Mouse (Mus musculus) MEL-GATA-1-ER (cell line): Measurements from ENCODE around the gene Sv2c.
A peak's percentile ranks its signal among the peaks of the same experiment; 100 is the strongest.
"Not testable (repeated sequence)": the region's sequence is repeated elsewhere in the genome, so short reads cannot be mapped to it uniquely, and the experiment has no call there.

Experiments used
- DNase-seq: peaks from one replicate; pipeline ENCODE4 v3.0.0-alpha.2; 2012; ENCODE audit warnings: low read depth; ENCODE audit errors: extremely low read depth

The Sv2c gene

DNA sequence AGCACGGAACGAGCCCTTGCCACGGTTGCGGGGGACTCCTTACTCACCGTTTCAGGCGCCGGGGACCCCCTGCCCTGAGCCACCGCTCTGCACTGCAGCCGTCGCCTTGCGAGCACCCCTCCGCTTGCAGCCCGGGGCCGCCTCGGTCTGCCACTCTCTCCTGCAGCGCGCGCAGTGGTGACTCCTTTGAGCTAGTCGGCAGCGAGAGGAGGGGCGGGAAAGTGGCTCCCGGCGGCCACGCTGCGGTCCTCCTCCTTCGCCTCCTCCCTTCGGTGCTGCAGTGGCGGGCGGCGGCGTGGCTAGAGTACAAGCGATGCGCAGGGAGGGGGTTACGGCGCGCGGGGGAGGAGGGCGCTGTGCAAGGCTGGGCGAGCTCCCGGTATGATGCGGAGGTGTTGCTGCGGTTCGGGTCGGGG is at the start of gene Sv2c:
Gene Sv2c, minus strand, starts transcription at position 177 of the 416 bp plus-strand sequence.
- no peak for DNase-seq

DNA sequence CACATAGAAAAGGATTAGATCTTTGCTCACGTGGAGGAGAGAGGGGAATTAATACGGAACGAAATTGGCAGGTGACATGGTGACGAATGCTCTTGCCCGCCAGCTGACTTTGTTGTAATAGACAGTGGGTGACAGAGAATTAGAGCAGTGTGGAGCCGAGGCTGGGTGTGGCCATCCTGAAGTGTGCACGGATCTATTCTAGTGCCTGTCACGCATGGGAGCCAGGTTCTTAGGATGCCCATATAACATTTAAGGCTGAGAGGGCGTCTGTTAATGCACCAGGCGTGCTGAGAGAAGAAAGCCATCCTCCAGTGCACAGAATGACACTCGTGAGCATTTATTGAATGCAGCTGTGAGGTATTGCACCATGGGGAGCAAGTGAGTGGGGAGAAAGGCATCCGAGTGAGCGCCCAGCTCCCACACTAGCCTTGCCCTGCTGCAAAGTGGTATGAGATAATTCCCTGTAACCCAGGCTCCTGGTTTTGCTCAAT is 48.3 kb upstream of the Sv2c start:
- DNase-seq, result no peak

DNA sequence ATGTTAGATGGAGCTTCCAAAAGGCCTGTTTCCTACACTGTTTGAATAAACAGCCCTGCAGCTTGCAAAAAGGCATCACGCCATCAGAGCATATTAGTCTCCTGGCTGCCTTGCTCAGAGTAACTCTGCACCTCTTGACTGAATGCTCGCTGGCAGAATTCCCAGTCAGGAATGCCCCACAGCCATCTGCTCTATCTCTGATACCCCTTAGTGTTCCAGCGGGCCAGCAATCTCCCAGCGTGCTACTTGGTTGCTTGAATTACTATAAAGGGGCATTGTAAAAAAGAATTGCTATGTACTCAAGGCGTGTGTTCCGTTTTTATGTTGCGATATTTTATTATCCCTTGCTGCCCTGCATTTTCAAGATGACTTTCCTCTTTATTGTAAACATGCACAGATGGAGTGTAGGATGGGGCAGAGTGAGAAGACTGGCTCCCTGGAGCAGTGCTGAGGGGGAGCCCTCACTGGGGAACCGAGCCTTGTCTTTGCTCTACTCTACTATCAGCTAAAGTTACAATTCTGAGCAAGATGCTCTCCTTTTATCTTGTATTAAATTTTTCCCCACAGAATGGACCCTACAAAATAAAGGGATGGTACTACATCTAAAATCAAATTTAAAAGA is 43.3 kb upstream of the Sv2c start:
- no peak for DNase-seq

DNA sequence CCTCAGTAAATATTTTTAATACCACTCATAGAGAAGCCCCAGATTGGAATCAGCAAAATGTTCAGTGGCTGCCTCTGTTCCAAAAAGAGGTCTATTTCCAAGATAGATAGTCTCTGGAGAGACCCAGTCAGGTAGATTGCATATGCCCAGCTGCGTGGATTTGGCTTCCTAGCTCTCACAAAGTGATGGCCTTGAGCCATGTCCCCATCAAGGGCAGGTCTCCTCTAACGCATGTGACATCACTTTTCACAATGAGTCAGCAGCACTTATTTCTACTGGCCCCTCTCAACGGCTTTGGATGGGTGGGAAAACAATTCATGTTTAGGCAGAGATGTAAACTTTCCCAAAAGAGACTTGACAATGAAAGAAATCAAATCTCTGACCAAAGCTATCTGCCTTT is 41.3 kb upstream of the Sv2c start:
- DNase-seq, result no peak

DNA sequence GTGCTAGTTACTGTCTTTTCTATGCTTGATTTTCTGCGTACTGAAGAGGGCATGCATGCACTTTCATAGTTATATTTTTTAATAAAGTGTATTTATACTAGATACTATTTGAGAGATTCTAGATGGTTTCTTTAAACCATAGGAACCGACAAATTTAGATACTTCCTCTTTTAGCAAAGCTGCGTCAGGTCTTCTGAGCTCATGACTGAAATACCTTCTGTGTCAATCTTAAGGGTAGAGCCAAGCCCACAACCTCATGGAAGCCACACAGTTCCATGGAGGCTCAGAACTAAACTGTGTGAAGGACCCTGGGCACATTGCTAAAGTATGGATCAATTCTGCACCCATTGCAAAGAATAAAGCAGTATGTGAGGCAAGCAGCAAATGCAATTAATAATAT is 39.9 kb upstream of the Sv2c start:
- no peak for DNase-seq

DNA sequence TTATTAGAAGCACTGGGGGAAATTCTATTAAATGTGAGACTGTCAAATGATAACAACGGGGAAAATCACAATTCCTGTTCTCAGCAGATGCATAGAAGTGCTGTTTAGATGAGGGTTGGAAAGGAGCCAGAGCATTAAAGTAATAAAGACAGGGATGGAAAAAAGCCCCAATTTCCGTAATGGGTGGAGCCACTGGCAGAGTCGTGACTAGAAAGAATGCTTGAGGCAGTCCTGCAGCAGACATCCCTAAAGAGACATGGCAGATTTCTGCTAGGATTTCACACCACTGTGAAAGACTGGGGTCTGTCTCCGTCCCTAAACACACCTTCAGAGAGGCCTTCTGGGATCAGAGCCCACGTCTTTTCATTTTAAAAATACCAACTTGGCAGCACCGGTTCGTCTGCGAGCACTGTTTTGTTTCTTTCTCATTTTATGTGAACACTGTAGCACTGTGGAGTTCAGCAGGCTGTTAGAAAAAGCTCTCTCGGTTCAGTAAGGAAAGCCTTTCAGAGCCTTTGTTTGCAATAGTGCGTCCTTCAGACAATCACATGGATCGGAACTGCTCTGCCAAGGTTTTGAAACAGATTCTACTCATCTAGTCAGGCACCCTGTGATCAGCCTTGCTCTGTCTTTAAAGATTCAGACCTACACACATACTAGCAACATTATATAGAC is 36.8 kb upstream of the Sv2c start:
- DNase-seq, result no peak

DNA sequence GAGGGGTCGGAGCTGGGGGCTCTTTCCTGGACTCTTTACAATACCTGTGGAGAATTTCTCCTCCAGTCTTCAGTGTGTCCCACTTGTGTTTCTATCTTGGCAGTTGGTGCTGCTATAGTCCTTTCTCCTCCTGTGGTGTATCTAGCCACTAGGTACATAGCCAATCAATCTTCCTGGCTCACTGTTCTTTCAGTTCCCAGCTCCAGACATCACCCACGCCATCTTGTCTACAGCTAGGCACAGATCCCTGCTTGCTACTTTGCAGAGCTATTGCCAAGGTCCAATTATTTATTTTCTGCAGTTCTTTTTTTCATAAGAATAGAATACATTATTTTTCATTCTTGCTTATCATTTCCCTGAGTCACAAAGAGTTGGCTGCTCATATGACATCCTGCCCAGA is 34.2 kb upstream of the Sv2c start:
- no peak for DNase-seq

DNA sequence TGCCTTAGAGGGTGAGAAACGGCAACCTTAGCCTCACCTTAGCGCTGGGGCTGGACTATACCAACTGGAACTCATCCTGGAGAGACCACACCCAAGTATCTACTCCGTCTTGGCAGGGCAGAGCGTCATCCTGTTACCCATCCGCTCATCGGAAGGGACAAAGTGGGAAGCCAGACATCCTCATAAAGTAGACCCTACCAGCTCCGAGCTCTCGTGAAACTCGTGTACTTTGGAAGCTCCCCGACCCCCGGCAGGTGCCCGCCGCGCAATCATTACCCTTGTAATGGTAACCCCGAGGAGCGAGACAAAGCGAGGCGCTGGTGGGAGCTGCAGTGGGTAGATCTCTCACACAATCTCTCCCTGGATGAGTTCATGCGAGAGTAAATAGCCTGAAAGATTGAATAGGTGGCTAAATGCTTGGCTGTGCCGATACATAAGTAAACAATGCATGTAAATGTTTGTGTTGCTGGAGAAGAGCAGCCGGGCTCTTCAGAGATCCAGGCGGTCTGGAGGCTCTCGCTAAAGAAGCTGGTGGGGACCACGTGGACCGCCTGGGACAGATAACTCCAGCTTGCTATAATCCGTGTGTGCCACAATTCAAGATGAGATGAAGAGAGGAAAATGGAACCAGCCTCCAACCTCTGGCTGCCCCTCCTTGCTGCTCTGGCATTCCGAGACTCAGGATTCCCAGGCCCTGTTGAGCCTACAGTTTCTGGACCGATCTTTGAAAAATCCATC is 1.2 kb upstream of the Sv2c start:
- no peak for DNase-seq

DNA sequence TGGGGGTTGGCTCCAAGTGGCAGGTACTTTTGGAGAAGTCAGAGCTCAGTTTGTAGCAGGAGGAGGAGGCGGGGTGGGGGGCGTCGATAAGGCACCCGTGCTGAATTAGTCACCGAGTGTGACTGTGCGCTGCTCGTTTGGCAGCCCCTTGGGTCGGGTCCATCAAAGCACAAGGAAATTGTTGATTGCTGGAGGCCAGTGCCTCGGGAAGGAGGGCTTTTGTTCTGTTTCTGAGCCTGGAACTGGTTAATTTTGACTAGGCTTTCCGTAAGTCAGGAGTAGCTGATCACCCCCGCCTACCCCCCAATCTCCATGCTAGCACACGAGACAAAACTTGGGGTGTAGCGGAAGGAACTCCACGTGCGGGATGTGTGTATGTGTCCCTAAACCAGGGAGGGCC is 456 bp upstream of the Sv2c start:
- DNase-seq, result no peak

DNA sequence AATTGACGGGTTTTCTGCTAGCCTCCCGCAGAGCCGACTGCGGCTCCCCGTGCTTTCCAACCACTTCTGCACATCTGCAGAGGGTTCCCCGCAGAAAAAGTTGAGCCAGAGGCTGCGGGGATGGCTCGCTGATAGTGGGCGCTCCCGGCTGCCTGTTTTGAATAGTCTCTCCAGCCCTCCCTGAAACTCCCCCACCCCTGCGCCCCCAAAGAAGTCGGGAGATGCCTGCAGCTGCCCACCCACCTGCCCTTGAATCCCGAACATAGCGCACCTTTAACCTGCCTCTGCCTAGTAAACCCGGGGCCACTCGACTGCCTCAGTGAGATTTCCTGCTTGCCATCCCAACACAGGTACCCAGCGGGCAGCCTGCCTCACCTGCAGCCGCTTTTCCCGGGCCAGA is 466 bp downstream of the Sv2c start:
- no peak for DNase-seq

DNA sequence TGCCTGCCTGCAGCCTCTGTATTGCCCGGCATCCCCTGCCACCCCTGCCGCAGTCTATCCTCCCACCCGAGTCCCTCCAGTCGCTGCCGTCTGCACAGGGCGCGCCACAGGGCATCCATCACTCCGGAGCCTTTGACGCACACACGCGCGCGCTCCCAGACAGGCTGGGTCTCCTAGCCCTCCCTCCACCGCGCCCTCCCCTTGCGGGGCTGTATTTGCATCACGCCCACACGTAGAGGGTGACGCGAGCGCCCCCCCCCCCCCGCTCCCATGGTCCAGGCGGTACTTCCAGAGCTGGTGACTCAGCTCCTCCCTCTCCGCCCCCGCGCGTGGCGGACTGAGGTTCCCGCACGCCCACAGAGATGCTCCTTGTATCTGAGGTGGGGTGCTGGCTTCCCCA is 1.3 kb downstream of the Sv2c start:
- DNase-seq, result no peak

DNA sequence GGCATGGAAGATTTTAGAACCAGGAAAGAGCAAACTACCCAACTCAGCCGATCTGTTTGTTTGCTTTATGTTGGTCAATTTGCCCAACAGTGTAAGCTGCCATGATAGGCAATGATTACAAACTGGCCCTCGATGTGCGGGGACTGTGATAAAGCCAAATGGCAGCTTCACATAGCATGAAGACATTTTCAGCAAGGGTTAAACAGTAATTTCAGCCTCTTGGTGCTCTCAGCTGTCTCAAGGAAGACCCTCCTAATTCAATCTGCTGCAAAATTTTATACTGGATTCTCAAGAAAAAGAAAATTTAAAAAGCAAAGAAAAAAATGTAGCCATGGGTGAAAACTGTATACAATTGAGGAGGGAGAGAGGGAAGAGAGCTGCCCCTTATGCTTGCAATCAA is 3.3 kb downstream of the Sv2c start:
- no peak for DNase-seq

DNA sequence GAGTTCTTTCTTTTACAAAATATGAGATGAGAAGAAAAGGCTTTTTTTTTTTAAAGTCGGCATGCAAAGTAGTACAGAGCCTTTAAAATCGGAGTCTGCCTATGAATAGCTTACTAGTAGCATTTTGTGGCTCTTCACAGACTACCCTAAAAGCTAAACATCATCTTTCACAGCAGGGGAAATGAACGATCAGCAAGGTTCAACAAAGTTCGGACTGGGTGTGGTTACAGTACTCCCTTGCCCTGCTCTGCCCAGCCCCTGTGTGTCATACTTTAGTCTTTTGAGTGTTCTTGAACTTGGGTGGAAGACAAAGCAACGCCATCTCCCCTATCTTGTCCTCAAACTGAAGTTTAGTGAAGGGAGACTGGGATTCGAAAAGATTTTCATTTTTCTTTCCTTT is 5.7 kb downstream of the Sv2c start:
- DNase-seq, result no peak

DNA sequence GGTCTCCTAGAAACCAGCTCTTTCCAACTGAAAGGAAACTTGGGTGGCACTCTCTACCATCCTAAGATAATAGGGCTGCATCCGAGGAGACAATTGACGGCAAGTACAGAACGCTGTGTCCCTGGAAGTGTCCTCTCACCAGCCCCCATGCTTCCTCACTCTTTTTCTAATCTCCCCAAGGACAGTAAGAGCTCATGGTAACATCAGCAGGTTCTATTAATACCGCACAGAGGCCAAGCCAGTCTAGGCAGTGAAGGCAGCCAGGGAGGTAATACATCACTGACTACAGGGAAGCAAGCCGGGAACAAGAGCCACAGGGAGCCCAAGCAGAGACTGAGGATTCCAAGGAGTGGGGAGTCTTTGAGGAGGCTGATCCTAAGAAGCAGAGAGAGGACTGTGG is 7.4 kb downstream of the Sv2c start:
- no peak for DNase-seq

DNA sequence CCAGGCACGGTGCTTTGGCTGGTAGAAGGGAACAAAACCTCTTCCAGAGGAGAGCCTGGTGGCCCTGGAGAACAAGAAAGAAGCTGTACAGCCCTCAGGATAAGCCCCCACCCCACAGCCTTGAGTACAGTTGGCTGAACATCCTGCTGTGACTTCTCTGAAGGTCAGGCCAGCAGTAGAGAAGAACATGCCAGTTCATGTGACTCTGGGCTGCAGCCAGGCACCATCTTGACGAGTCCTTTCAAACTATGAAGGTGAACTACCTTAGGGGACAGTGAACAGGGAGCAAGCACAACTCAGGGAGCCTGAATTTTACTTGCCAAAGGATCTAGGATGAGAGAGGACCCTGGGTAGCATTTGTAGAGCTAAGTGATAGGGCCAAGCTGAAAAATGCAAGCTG is 19.7 kb downstream of the Sv2c start:
- no peak for DNase-seq

DNA sequence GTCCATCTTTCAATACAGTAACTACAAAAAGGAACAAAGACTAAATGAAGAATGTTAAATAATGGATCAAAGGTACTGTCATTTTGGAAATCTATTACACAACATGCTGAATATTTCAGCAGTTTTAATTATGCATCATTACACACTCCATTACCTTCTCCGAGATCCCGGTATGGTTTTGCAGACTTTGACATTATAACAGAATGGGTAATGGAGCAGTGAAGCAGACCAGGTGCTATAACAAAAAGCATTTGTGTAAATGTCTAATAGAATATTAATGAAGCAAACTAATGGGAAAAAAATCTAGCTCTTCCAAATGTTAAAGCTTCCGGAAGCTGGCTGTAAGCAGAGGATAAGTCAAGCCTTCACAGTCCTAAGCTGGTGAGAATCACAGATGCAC is 21.6 kb downstream of the Sv2c start:
- no peak for DNase-seq

DNA sequence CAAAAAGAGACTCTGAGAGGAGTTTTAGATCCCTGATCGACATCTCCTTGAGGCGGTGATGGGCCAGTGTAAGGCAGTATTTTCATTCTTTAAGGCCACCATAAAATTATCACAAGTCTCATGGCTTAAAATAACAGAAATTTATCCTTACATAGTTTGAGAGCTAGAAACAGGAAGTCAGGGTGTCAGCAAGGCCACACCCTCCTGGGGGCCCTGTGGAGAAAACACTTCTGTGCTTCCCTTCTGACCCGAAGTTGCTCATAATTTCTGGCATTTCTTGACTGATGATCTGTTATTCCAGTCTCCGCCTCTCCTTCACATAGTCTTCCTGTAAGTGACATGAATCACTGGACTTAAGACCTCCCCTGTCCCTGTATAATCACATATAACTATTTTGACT is 26.0 kb downstream of the Sv2c start:
- DNase-seq, result peak; percentile 0

DNA sequence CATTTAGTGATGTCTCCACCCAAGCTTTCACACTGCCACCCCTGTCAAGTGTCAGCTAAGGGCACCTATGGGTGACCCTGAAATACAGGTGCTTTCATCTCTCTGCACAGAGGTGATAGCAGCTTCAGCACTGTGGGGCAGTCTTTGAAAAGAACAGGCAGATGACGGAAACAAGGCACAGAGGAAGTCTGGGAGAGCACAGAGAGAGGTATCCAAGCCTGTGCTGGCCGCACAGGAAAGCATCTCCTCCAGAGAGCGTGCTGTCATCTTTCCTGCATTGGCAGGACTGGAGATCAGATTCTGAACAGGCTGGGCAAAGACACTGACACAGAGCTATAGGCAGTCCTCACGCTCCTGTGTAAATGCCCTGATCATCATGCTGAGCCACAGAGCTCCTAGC is 41.4 kb downstream of the Sv2c start:
- DNase-seq, result no peak

DNA sequence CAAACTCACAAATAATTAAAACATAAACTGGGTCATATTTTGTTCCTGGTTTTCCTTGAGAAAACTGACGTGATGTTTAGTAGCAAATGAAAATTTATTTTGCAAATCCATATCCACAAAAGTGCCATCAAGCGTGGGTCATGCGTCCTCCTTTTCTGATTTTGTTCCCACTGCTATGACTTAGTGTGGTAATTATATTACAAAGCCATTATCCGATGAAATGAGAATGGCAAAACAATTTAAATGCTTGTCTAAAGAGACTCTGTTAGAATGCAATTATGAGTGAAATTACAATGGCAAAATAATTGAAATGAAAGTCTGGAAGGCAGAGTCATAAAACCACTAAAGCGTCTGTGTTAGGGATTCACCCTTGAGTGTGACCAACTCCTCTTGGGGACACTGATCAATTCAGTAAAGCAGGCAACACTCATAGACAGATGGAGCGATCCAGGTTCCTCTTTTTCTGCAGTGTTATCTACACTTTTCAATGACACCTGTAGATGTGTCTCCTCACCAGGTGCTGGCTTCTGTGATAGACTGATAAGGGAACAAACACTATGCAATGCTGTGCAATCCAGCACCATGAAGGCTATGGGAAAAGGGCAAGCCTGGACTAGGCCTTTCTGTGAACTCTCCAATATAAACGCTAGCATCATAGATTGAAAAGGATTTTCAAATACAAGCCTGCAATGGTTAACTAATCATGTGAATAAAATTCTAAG is 46.6 kb downstream of the Sv2c start:
- DNase-seq, result peak; percentile 0

DNA sequence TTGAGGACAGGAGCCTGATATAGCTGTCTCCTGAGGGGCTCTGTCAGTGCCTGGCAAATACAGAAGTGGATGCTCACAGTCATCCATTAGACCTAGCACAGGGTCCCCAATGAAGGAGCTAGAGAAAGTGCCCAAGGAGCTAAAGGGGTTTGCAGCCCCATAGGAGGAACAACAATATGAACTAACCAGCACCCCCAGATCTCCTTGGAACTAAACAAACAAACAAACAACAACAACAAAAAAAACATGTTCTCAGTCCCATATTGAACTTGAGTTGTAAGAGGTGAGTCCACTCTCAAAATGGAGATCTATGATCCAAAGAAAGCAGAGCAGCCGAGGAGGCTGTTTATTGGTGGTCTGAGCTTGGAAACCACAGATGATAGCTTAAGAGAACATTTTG is 50.6 kb downstream of the Sv2c start, which contains the start of gene Gm17190:
Gene Gm17190, plus strand, starts transcription at position 301 of the 400 bp plus-strand sequence.
- DNase-seq, result not testable (repeated sequence)

DNA sequence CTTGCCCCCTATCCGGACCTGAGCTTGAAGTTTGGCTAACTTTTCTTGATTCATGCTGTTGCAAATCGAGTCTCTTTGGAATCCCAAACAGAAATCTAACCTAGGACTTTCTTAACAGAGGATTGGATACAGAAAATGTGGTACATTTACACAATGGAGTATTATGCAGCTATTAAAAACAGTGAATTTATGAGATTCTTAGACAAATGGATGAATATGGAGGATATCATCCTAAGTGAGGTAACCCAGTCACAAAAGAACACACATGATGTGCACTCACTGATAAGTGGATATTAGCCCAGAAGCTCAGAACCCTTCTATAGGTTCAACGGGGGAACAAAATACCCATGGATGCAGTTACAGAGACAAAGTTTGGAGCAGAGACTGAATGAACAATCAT is 51.1 kb downstream of the Sv2c start, which contains the start of gene Gm20075:
Gene Gm20075, minus strand, starts transcription at position 101 of the 400 bp plus-strand sequence.
- DNase-seq, result not testable (repeated sequence)

DNA sequence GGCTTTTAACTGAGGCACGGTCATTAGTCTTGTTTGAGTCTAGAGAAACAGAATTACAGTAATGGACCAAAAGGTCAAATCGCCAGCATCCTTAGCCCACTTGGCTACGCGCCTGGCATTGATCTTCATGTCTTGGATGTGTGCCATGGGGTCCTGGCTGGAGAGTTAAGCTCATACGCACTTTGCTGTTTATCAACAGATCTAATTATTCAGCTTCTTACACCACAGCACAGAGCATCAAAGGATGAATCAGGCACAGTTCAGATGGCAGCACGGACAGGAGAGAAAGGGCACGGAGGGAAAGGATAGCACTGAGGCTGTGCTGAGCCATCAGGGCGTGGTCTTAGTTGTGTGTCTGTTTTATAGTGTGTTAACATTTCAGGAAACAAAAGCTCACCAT is 58.8 kb downstream of the Sv2c start:
- no peak for DNase-seq
